Mouse (Mus musculus) layer of hippocampus, postnatal 10 days (tissue): Measurements from ENCODE around the gene Iqck. TPM values are rescaled to one million over a fixed set of nuclear protein-coding genes. Genes with fewer than 3 reads are reported as not detected.

Source experiments
- DNase-seq, 2 experiments: peaks; one replicate each; pipeline ENCODE4 v3.0.0; 2021; ENCODE audit warnings: low spot score in 2 of 2
- total RNA-seq, 2 experiments: library from RNA; stranded (reverse); gene quantifications; 2 replicates each; pipeline ENCODE4 v1.2.3; 2021

Iqck gene
- total RNA-seq, 2 experiments from 2014 or later: 3.3 to 4.5 TPM

GRCm38 (mm10) chr7:118947241-118947640 is 91.7 kb downstream of the Iqck start:
- DNase-seq: no peak

- DNase-seq: no peak
These were observed 93.2 kb downstream of the Iqck start for GRCm38 (mm10) chr7:118948677-118949282.

GRCm38 (mm10) chr7:118949749-118950148 is 94.2 kb downstream of the Iqck start:
- DNase-seq: no peak

- no peak for DNase-seq
These were observed 98.2 kb downstream of the Iqck start for GRCm38 (mm10) chr7:118953626-118954282.

GRCm38 (mm10) chr7:118954968-118955367 is 99.4 kb downstream of the Iqck start:
- no peak for DNase-seq

GRCm38 (mm10) chr7:118956616-118957246 is 101.2 kb downstream of the Iqck start:
- DNase-seq: no peak

- no peak for DNase-seq
These were observed 103.7 kb downstream of the Iqck start for GRCm38 (mm10) chr7:118959209-118959608.

- DNase-seq: no peak
These were observed 109.2 kb downstream of the Iqck start for GRCm38 (mm10) chr7:118964777-118965176.

- no peak for DNase-seq
These were observed 109.6 kb downstream of the Iqck start for GRCm38 (mm10) chr7:118965198-118965597.

GRCm38 (mm10) chr7:118968870-118969269 is 113.3 kb downstream of the Iqck start:
- DNase-seq: no peak

GRCm38 (mm10) chr7:118971499-118971898 is 115.9 kb downstream of the Iqck start:
- DNase-seq: no peak

- no peak for DNase-seq
These were observed 116.8 kb downstream of the Iqck start for GRCm38 (mm10) chr7:118972306-118972705.

GRCm38 (mm10) chr7:118973377-118973776 is 117.8 kb downstream of the Iqck start:
- no peak for DNase-seq

GRCm38 (mm10) chr7:118975837-118976236 is 120.3 kb downstream of the Iqck start:
- DNase-seq: no peak

- DNase-seq: peak; percentile 72 to 80
These were observed 121.0 kb downstream of the Iqck start for GRCm38 (mm10) chr7:118976414-118977166.

- no peak for DNase-seq
These were observed 121.6 kb downstream of the Iqck start for GRCm38 (mm10) chr7:118977167-118977543.

- DNase-seq: no peak
These were observed 123.6 kb downstream of the Iqck start for GRCm38 (mm10) chr7:118979121-118979520.

- no peak for DNase-seq
These were observed 124.2 kb downstream of the Iqck start for GRCm38 (mm10) chr7:118979708-118980107.

GRCm38 (mm10) chr7:118981346-118981745 is 125.8 kb downstream of the Iqck start:
- no peak for DNase-seq

- DNase-seq: no peak
These were observed 126.3 kb downstream of the Iqck start for GRCm38 (mm10) chr7:118981831-118982230.

GRCm38 (mm10) chr7:118982586-118982985 is 127.0 kb downstream of the Iqck start:
- no peak for DNase-seq

- peak; percentile 87 to 90 for DNase-seq
These were observed 128.4 kb downstream of the Iqck start for GRCm38 (mm10) chr7:118983961-118984360.
